ENCODE assay signal across 13 mouse cellular contexts in genomic region chr12:86128122-86128521, GRCm38 (mm10). TPM values are rescaled to one million over a fixed set of nuclear protein-coding genes. Genes with fewer than 3 reads are reported as not detected.
A peak's percentile ranks its signal among the peaks of the same experiment; 100 is the strongest.
DNase-seq lines count a peak whose midpoint lies in the region; ATAC-seq and TF ChIP-seq lines count a peak whose summit lies in the region.
"Had no signal": no experiment of that assay in that cellular context is flagged by ENCODE, and none has a peak within 500 bp of the region (broad histone marks: within the 10 kb centered on the region; RNA-seq: fewer than 3 reads in every experiment).

No protein-coding gene starts in this region.

- TF ChIP-seq POLR2A in kidney, adult 2 months (IDR thresholded peaks at IDR 0.05; ENCODE audit: low read depth, low read length), result no peak

- DNase-seq in adrenal gland, adult 2 months, result peak; percentile 50
- DNase-seq in adrenal gland, adult 8-10 months, result no peak
- peak; percentile 85 for DNase-seq in kidney, adult 2 months
- peak; percentile 29 to 50 for DNase-seq in kidney, postnatal 4 days
- peak; percentile 47 to 81 for DNase-seq in lung, postnatal 4 days
- DNase-seq in left cerebral cortex, adult 9 months (ENCODE audit: low spot score in 2 of 2), result no peak
- DNase-seq in right cerebral cortex, postnatal 36 days (ENCODE audit: low spot score in 2 of 2), result no peak
- DNase-seq: forebrain, postnatal 0 days had no signal

- no peaks in the 10 kb centered on the region for H3K4me1 ChIP-seq in kidney, adult 2 months (ENCODE audit: control insufficient read depth, insufficient read depth, low read length)
- peaks cover 3% of the 10 kb centered on the region; the same call in 1 of the 2 replicates for H3K4me1 ChIP-seq in kidney, embryonic 16.5 days (ENCODE audit: insufficient read depth, low read length)
- H3K4me1 ChIP-seq: embryonic facial prominence, embryonic 15.5 days had no signal

- H3K4me3 ChIP-seq in kidney, adult 2 months (ENCODE audit: insufficient read depth, low read depth, low read length), result no peak overlapping the region
- H3K4me3 ChIP-seq in kidney, embryonic 16.5 days (ENCODE audit: low read length), result no peak overlapping the region
- H3K4me3 ChIP-seq: embryonic facial prominence, embryonic 15.5 days; layer of hippocampus, adult 2 months had no signal

- no peak for ATAC-seq in kidney, embryonic 16.5 days (ENCODE audit: low FRiP score, low TSS enrichment)
- ATAC-seq: forebrain, postnatal 0 days had no signal

- no peaks in the 10 kb centered on the region for H3K27me3 ChIP-seq in kidney, adult 2 months (replicated peaks; ENCODE audit: control insufficient read depth, insufficient read depth, low read length)
- no peaks in the 10 kb centered on the region for H3K27me3 ChIP-seq in kidney, embryonic 16.5 days (ENCODE audit: insufficient read depth, low read length)
- H3K27me3 ChIP-seq: embryonic facial prominence, embryonic 15.5 days had no signal

- no peak for TF ChIP-seq CTCF in kidney, adult 2 months (conservative IDR thresholded peaks at IDR 0.05; ENCODE audit: insufficient read depth, insufficient read length, low read depth, low read length)

- WGBS in kidney, adult 2 months, result 32% methylated on average over 6 of the region's 6 CpGs
- 31% methylated on average over 6 of the region's 6 CpGs for WGBS in kidney, embryonic 16.5 days

- H3K27ac ChIP-seq in kidney, adult 2 months (ENCODE audit: insufficient read depth, low read depth, low read length), result peak overlapping the region; percentile 18
- H3K27ac ChIP-seq in kidney, embryonic 16.5 days (ENCODE audit: low read length), result no peak overlapping the region
- H3K27ac ChIP-seq: embryonic facial prominence, embryonic 15.5 days; hindbrain, embryonic 14.5 days; layer of hippocampus, adult 2 months had no signal

- H3K9me3 ChIP-seq in kidney, embryonic 16.5 days (ENCODE audit: low read length), result no peaks in the 10 kb centered on the region
- H3K9me3 ChIP-seq: embryonic facial prominence, embryonic 15.5 days had no signal

- no peak overlapping the region for H3K4me2 ChIP-seq in kidney, embryonic 16.5 days (replicated peaks; ENCODE audit: low read depth, low read length)
- H3K4me2 ChIP-seq: embryonic facial prominence, embryonic 15.5 days; hindbrain, embryonic 14.5 days had no signal

- H3K9ac ChIP-seq in kidney, embryonic 16.5 days (replicated peaks; ENCODE audit: low read length), result no peak overlapping the region
- H3K9ac ChIP-seq: embryonic facial prominence, embryonic 15.5 days; forebrain, postnatal 0 days; hindbrain, embryonic 14.5 days had no signal

- no peaks in the 10 kb centered on the region for H3K36me3 ChIP-seq in kidney, adult 2 months (ENCODE audit: control insufficient read depth, insufficient read depth, low read length)
- no peaks in the 10 kb centered on the region for H3K36me3 ChIP-seq in kidney, embryonic 16.5 days (ENCODE audit: insufficient read depth, low read length)
- H3K36me3 ChIP-seq: embryonic facial prominence, embryonic 15.5 days had no signal

RNA-seq across cellular contexts. Expression of gene Ift43, which starts 45.8 kb away (rescaled TPM):
- total RNA-seq in adrenal gland, adult 2 months (2021), result 10 to 100 TPM; 18.3 to 30.3 TPM
- polyA plus RNA-seq in adrenal gland, adult 2 months (2012; rRNA removed), result 10.6 and 10.9 TPM in 2 replicates
- total RNA-seq in adrenal gland, adult 8-10 months (2022), result 10 to 100 TPM; 27.3 to 37.7 (median 31.4) TPM
- polyA plus RNA-seq in kidney, adult 2 months (2012; rRNA removed), result 21.9 and 27.3 TPM in 2 replicates
- polyA plus RNA-seq in kidney, embryonic 16.5 days (2015; fragmentation: Nextera tagmentation; extraction: Ambion mirVana), result 74.7 and 76.7 TPM in 2 replicates
- total RNA-seq: monocyte, adult 5-6 weeks had no signal

RNA-seq across cellular contexts. Expression of gene Tgfb3, which starts 49.3 kb away (rescaled TPM):
- total RNA-seq in adrenal gland, adult 2 months (2021), result 10 to 100 TPM in 1 of 2 experiments, 1 to 10 TPM in 1; 9.7 to 16.3 TPM
- 8.7 TPM in 2 replicates for polyA plus RNA-seq in adrenal gland, adult 2 months (2012; rRNA removed)
- 10 to 100 TPM in 3 of 4 experiments, 1 to 10 TPM in 1; 10.0 to 14.8 (median 12.0) TPM for total RNA-seq in adrenal gland, adult 8-10 months (2022)
- 2.6 and 3.3 TPM in 2 replicates for polyA plus RNA-seq in kidney, adult 2 months (2012; rRNA removed)
- polyA plus RNA-seq in kidney, embryonic 16.5 days (2015; fragmentation: Nextera tagmentation; extraction: Ambion mirVana), result 27.0 and 28.2 TPM in 2 replicates

Comparison
In these comparisons a context has a peak if more than half of its experiments do, and no peak if none do; other contexts are left out.
1. DNase-seq: peak in adrenal gland, adult 2 months (single experiment), kidney, adult 2 months (single experiment), kidney, postnatal 4 days (2 of 2) and lung, postnatal 4 days (2 of 2); none in adrenal gland, adult 8-10 months (single experiment), left cerebral cortex, adult 9 months (0 of 2) and right cerebral cortex, postnatal 36 days (0 of 2).